Mouse (Mus musculus): ENCODE data around the gene Tubd1.

Gene Tubd1

DNA sequence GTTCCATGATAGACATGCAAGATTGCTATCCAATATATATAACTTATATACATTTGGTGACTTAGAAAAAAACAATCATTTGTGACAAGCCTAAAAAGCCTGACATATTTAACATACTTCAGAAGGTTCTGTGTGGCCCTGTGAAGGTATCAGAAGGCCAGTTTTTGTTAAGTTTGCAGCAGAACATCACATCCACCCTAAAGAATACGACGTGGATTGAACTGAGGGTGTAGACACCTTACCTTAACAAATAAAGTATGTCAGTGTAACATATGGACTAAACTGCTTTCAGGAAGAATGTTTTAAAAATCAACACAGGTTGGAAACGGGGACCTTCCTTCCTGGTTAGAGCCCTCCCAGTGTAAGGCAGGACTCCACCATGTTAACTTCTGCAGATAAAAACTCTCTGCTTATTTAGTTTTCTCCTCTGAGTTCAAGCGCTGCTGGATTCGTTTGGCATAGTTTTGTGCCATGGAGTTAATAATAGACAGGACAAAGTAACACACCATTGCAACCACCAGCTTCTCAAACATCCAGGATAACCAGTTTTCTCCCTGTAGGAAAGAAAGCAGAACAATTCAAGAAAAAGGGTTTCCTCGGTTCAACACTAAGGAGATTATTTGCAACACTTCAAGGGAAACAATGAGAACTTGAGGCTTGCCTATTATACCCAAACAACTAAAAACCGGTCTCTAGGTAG, 40.3 kb downstream of the Tubd1 start:
- no peak for DNase-seq

DNA sequence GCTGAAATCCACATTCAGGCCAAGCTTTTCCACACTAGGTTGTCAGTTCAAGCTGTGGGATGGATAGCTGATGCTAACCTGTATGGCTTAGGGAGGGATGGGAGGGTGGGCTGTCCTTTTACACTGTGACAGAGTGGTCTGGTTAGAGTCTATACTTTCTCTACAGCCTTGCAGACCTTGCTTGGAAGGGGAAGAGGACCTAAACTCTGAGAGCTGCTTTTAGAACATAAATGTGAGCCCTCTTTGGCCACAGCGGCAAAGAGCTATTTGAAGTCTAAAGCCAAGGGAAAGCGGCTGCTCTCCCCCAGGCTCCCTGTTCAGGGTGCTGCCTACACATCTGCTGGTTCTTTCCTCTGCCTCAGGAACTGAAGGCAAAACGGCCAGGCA, 40.8 kb downstream of the Tubd1 start:
- DNase-seq, result no peak

DNA sequence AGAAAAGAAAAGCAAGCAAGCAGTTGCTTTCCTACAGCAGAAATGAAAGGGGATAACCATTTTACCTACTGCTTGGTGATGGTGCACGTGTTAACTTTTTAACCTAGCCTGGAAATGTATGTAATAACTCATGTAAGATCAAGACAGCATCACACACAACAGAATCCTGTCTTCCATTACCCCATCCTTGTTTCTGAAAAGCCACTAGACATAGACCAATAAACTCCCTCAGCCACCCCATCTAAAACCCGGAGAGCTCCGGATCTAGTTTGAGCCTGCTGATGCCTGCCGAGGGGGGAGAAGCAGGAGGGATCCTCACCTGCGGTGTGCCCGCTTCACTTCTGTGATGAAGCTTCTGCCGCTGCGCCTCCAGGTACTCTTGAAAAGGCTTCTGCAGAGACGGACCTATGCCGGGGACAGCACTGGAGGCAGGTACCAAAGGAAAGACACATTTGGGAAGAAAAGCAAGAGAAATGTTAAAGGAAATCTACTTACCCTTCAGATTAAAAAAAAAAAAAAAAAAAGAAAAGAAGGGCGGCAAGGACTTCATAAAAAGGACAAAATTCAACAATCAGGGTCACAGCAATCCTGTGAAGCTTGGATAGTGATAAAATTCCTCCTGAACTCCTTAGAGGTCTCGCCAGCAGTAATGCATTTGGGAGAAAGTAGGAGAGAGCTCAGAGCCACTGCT, 41.5 kb downstream of the Tubd1 start:
- no peak for DNase-seq

DNA sequence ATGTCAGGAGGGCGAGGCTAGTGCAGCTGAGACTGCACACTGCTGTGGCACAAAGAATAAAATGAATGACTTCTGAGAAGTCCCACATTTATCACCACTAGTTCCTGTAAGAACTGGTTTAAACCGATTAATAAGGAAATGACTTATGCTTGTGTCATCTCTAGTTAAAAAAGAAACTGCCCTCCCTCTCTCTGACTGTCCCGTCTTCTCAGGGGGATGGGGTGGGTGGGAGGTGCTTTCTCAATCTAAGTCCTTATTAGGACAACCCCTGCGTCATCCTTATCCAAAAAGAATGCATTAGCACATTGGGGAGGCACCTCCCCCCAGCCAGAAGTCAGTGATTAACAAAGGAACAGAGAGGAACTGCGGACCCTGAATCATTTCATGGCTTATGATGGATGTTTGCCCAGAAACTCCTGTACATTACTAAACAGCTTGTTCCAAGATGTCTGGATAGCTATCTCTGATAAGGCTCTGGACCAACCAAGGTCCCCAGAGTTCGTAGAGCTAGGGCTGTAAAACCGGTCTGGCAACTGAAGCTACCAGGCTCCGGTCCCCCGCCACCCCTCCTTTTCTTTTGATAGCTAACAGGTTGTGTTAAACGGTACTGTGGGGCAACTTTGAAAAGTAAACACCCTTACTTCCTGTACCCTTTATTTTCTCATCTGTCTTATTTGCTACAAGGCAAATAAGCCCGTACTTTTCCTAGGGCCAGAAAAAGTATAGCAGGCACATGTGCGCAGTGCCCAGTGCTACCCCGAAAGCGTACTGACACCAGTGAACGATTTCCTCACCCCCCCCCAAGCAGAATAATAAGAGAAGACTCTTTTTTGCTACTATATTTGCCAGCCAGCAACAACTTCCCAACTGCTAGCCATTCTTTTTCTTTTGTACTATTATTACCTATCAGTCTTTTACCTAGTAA, 42.3 kb downstream of the Tubd1 start:
- no peak for DNase-seq

DNA sequence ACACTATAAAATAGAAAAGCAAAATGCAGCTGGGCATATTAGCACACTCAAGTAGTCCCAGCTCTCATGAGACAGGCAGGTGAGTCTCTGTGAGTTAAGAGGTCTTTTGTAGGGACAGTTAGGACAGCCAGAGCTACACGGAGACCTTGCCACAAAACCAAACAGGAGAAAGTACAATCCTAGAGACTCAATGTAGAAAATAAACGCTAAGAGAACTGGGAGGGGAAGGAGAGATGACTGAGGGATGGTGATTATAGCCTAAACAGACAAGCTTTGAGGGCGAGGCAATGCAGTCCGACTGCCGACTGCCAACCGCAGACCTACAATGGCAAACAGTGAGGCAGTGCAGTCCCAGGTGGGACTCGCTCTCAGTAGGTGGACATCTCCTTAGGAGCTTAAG, 43.0 kb downstream of the Tubd1 start:
- DNase-seq, result no peak

DNA sequence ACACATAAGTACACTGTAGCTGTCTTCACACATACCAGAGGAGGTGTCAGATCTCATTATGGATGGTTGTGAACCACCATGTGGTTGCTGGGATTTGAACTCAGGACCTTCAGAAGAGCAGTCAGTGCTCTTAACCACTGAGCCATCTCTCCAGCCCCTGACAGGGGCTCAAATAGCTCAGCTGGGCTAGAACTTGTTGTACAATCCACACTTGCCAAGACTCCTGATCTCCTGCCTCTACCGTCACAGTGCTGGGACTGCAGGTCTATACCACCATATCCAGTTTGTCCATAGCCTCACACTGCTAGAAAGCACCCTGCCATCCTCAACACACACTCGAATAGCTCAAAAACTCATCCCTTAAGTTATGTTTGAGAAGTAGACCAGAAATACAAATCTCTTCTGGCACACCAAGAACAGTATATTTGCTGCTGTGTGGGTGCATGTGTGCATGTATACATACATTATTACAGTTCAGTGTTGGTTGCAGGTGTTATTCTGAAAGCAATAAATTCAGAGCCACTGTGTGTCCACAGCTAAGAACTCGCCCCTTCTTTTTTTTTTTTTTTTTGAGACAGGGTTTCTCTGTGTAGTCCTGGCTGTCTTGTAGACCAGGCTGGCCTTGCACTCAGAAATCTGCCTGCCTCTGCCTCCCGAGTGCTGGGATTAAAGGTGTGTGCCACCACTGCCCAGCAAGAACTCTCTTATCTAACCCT, 44.0 kb downstream of the Tubd1 start:
- no peak for DNase-seq

DNA sequence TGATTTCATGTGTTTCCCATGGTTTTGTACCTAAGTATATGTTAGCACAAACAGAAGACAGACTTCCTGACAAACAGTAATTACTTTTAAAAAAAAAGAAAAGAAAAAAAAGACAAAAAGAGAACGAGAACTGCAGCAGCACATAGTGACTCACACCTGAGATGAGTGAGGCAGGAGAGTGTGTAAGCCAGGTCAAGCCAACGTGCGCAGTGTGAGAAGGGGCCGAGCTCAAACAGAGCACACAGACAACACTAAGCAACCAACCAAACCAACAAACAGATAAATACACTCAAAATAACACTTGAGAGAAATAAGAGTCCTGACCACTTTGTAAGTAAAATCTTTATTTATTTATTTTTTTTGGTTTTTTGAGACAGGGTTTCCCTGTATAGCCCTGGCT, 45.3 kb downstream of the Tubd1 start:
- no peak for DNase-seq

DNA sequence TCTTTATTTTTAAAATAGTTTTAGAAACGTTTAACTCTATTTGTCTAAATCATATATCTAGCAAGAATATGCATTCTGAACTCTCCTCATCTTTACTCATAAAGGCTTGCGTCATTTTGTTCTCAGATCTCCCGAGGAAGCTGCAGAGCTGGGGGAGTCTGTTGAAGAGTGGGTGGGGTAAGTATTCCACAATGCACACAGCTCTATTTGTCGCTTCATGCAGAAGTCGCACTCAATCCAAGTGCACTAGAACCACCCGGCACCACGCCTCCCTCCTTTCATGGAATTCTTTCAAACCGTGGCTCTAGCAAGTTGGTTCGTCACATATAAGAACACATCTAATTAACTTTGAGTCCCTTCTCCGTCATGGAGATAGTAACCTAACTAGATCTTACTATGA, 45.8 kb downstream of the Tubd1 start:
- no peak for DNase-seq

DNA sequence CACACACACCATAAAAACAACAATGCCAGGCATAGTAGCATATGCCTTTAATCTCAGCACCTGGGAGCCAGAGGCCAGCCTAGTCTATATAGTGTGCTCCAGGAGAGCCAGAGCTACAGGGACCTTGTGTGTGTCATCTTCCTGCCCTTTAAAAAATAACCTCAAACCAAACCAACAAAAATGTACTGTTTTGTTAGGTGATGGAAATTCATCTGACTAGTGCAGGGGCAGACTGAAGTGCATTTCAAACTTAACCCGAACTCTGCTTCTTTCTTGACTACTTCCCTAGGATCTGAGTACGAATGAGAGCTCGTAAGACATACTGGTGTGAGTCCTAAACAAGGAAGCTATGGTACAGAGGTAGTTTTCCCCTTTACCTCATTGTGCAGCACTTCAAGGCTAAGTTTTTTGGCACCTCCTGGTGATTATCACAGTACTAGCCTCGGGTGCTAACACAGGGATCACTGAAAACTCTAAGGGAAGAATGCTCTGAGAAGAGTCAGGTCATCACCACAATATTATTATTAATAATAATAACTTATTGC, 46.6 kb downstream of the Tubd1 start:
- DNase-seq, result no peak

DNA sequence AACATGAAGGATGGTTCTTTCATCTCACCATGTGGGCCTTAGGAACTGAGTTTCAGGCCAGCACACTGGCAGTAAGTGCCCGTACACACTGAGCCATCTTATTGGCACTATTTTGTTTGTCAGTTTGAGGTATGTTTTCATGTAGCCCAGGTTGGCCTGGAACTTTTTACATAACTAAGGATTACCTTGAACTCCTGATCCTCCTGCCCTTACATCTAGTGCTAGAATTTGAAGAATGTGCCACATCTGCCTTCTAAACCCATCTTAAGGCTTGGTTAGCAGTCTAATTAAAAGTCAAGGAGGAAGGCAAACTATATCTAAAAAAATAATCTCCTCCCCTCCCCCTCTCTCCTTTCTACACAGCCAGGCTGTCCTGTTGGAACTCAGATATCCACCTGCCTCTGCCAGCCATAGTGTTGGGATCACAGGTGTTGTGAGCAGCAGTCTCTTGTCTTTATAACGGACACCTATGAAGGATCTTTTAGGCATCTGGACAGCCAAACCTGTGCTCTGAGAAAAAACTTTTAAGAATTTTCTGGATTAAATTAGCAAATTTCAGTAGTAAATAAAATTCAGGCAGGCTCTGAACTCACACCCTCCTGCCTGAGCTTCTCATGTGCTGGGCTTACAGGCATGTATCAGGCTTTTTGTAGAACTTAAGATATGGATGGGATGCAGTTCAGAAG, 47.3 kb downstream of the Tubd1 start:
- DNase-seq, result no peak

DNA sequence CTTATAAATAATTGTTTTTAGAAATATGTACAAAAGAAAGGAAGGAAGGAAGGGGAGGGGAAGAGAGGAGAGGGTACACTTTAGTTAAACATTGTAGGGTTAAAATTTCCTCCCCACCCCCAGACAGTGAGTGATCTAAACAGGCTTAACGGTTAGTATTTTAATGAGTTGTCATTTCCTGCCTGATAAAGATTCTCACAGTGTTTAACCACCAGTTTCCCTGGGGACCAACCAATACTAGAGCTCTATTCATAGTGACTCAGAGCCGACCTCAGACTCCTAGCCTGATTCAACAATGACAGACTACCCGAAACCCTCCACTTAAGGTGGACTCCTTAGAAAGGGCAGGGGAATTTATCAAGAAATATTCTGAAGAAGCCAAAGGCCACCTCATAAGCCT, 48.2 kb downstream of the Tubd1 start:
- no peak for DNase-seq

DNA sequence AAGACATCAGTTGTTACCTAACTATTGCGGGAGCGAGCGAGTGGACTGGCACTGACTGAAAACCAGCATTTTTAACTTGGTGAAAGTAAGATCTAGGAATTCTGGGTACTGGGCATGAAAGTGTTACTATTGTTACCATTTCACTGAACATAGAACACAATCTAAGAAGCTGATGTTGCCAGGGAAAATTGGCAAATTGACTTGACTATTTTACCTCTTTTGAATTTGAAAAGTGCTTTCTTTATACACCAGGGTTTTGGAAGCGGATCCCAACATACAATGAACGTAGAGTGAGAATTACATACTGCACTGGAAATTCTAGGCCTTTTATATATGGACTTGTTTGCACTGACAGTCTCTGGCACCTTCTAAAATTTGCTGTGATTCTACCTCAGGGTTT, 48.7 kb downstream of the Tubd1 start:
- no peak for DNase-seq

DNA sequence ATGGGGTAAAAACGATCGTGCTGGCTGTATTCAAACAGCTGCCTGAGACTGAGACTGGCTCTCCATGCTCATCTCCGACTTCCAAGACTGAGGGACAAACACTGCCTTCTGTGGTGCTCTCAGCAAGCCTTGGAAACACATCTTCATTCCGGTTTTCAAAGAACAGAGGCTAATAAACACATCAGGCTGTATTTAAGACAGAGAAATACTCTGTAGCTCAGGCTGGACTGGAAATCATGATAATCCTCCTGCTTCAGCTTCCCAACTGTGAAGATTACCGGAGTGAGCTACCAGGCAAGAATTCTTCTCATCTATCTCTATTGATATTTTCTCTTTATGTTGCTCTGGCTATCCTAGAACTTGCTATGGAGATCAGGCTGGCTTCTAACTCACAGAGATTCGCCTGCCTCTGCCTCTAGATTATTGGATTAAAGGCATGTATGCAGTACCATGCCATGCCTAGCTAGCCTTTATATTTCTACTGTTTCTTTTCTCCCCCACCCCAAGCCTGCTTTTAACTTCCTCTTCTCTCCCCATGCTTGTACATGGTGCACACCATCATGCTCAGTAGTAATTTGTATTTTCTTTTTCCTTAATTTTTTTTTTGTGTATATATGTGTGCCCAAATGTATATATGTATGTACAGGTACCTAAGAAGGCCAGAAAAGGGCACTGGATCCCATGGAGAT, 49.5 kb downstream of the Tubd1 start:
- DNase-seq, result no peak

DNA sequence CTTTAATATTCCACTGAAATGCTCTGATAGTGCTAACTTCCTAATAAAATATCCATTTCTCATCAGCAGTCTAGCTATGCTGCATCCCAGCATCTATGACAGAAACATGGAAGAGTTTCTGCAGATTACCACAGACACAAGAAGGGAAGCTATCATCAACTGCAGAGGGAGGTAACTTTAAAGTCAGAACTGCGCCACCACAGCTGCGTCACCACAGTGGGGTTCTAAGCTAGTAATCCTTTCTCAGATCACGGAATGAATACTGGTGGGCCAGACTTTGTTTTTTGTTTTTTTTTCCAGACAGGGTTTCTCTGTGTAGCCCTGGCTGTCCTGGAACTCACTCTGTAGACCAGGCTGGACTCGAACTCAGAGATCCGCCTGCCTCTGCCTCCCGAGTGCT, 50.6 kb downstream of the Tubd1 start:
- no peak for DNase-seq

DNA sequence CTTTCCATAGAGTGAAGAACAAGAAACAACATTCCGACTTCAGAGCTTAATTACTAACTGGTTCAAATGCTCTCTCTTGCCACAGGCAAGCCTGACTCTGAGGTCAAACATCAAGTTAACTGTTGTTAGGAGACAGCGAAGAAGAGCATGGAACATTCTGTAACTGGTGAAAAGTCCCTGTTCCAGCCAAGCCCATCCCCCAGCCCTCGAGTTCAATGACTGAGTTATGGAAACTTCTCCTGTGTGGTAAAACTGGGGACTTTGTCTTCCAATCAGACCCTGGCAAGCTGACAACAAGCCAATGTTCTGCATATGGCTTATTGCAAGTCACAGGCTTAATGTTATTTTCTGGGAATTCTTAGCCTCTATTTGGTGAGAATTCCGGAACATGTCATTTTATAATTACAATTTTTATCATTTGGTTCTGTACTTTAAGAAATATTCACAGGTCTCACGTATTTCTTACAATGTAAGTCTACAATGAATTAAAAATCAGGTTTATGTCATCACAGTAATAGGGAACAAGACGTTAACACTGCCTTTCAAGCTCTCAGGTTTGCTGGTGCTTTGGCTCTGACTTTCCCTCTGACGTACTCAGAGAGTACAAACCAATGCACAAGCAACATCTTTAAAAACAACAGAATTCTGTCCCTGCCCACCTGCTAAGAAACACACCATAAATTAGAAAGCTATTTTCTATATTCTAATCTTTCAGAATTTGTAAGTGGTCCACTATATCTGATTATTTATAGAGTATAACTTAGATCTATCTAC, 51.6 kb downstream of the Tubd1 start:
- peak; percentile 26 to 43 for DNase-seq

DNA sequence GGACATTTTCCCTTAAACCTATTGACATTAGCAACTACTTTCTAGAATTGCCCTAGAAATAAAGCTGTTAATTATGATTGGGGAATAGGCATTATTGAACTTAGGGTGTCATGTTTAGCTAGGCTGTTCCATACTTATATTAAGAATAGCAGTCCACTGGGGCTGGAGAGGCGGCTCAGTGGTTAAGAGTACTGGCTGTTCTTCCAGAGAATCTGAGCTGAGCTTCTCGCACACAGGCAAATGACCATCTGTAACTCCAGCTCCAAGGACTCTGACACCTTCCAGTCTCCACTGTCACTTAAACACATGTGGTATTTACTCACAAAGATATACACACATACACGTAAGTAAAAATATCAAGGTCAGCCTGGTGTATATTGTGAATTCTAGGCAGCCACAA, 52.2 kb downstream of the Tubd1 start:
- DNase-seq, result no peak

DNA sequence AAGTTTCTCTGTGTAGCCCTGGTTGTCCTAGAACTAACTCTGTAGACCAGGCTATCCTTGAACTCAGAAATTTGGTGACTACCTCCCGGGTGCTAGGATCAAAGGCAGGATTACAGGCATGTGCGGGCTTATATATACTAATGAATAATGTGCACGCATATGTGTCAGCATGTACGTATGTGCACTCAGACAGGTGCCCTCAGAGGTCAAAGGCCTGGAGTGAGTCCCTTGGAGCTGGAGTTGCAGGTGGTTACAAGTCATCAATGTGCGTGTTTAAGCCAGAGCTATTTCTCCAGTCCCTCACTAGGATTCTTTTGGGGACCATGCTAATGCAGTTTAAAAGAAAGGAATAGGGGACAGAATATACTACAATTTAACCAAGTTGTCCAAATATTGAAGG, 53.4 kb downstream of the Tubd1 start:
- no peak for DNase-seq

DNA sequence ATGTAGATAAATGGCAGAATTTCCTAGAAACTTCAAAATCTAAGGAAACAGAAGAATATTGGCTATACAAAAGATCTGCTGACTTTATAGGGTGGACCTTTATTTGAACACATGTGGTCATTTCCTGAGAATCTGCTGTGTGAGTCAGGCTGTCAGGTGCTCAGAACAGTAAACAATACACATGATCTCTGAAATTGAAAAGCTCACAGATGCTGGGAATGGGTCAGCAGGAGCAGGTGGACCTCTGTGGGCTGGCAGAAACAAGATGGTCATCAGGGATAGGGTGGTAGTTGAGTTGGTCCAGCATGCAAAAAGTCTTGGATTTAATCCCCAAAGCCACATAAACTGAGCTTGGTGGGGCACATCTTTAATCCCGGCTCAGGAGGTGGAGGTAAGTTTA, 53.8 kb downstream of the Tubd1 start:
- DNase-seq, result no peak

DNA sequence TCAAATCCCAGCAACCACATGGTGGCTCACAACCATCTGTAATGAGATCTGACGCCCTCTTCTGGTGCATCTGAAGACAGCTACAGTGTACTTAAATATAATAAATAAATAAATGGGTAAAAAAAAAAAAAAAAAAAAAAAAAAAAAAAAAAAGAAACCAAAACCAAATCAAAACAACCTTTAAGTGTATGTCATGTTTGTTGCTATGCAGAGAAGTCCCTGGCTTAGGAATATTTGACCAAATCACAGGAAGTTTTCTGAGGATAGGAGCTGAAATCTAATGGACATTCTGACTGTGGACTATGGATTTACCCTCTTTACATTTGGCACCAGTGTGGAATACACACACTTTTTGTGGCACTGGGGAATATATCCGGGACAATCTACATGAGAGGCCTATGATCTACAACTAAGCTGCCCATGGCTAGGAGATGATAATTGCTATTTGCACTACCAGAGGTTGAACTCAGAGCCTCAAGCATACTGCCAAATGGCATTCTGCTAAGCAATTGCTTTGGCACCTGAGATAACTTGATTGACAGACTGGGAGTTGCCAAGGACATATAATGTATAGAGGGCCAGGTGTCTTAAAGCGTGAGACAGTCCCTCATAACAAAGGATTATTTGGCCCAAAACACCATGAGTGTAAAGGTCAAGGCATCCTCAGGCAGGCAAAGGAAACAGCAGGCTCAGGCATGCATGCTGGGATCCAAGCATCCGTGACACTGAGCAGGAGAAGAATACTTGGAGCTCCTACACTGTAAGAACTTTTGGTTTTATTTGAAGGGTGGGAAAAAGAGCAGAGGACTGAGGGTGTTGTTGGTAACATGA, 54.8 kb downstream of the Tubd1 start:
- DNase-seq, result no peak

DNA sequence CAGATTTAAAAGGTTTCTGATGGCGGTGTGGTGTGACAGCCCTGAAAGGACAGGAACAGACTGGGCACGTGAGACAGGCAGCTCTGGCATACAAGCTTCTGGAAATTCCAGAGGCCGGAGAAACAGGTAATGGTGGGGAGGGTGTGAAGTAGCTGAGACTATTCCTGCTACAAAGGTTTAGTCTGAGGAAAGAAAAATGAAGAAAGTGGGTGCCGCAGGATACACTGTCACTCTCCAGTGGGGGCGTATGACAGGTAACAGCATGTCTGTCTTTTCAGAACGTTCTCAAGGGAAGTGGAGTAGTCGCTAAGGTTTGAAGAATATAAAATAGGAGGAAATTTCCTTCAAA, 55.4 kb downstream of the Tubd1 start:
- no peak for DNase-seq

All from cerebellum, postnatal 14 days (tissue).